Mouse (Mus musculus) T-helper 17 cell (primary cell): ENCODE results near the gene Clps.

Experiments
- in situ Hi-C, 2 experiments: fragments of 300-600 bp; cut with MboI, MseI; formaldehyde crosslinking; loops; 1 replicate in 1 of 2; 2 replicates in 1 of 2; pipeline ENCODE4 v1.15.1; 2025; ENCODE audit warnings: high pct_unique_total_duplicates in 2 of 2

Gene Clps

GRCm38 (mm10) chr17:28553040-28553793 is 7.3 kb downstream of the Clps start:
- in situ Hi-C loops, result no loop called here

DNA sequence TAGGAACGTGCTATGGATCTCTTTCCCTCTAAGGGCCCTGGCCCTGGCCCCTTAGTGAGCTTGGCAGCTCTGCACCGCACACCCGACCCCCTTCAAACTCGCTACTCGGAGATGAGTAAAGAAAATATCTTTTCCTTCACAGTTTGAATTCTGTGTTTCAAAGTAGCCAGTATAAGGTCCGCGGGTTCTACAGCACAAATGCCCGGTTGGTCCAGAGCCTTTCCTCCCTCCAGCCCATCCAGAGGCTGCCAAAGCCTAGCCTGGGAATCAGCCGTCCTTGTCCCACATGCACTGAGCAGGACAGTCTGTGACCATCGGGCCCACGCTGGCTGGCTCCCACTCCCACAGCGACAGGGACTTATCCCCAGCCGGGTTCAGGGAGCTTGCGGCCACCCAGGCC is 11.5 kb downstream of the Clps start, which contains the start of gene Clpsl2:
Gene Clpsl2 (plus strand): TSS at position 301 of the 400 bp plus-strand sequence.
- in situ Hi-C loops, result no loop called here

GRCm38 (mm10) chr17:28548550-28548949 is 12.0 kb downstream of the Clps start:
- in situ Hi-C loops, result no loop called here

GRCm38 (mm10) chr17:28546925-28547324 is 13.6 kb downstream of the Clps start:
- in situ Hi-C loops, result no loop called here

DNA sequence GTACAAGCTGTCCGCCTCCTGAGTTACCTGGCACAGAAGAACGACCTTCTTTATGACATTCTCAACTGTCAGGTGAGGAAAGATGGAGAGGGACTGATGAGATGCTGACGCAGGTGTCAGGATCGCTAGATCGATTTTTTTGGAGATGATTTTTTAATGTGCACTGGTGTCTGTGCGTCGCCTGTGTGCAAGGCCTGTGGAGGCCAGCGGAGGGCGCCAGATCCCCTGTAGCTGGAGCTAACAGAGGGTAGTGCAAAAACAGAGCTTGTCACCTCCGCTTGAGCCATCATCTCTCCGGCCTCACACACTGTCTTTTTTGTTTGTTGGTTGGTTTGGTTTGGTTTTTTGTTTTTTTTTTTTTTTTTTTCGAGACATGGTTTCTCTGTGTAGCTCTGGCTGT is 22.7 kb downstream of the Clps start:
- in situ Hi-C loops, result no loop called here

- in situ Hi-C loops, result no loop called here
These were observed 27.2 kb downstream of the Clps start for GRCm38 (mm10) chr17:28533327-28533726.

- in situ Hi-C loops, result no loop called here
These were observed 28.0 kb downstream of the Clps start for GRCm38 (mm10) chr17:28532557-28532956.

GRCm38 (mm10) chr17:28531946-28532345 is 28.6 kb downstream of the Clps start:
- in situ Hi-C loops, result no loop called here

GRCm38 (mm10) chr17:28530506-28530905 is 30.1 kb downstream of the Clps start, which contains the start of gene Armc12:
TSS of gene Armc12 (plus strand) at chr17:28530806.
- in situ Hi-C loops, result no loop called here

- in situ Hi-C loops, result loop anchor here (5.0 to 10.0 kb wide), 3 partner anchors 114 to 444 kb away; partner anchors contain the start of gene Tcp11 (in 1 of the 2)
These were observed 31.4 kb downstream of the Clps start for GRCm38 (mm10) chr17:28529116-28529515.

GRCm38 (mm10) chr17:28528043-28528351 is 32.6 kb downstream of the Clps start:
- in situ Hi-C loops, result loop anchor here (5.0 to 10.0 kb wide), 3 partner anchors 113 to 443 kb away; partner anchors contain the start of gene Tcp11 (in 1 of the 2)

DNA sequence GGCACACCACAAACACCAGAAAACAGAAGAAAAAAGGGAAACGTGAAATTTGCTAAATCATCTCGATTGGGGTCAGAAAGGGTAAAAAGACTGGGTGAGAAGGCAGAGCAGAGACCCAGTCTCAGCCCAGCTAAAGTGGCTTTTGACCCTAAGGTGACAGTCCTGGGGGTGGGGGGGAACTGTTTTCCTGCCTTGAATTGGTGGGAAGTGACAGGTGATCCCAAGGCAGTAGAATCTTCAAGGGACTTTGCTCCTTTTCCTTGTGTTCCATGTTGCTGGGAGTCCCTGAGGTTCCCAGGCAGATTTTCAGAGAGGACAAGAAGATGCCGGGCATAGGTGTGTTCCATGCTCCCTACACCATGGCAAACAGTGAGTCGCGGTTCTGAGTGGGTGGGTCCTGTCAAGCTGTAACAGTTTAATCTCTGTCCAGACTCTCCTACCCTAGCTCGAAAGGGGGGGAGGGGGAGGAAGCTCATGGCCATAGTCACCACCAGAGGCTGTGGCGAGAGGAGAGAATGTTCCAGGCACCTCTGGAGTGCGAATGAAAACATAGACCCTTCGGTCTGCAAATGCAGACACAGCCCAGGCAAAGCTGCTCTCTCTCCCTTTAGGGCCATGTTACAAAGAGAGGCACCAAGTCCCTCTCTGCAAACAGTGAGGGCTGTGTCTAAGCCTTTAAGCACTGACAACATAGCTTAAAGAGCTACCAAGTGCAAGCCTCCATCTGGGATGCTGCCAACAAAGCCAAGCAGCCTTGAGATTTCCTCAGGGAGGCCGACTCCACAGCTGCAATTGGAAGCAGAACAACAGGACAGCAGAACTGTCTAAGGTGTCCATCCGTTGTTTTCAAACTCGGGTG is 33.2 kb downstream of the Clps start:
- in situ Hi-C loops, result loop anchor here (5.0 to 10.0 kb wide), 3 partner anchors 113 to 443 kb away; partner anchors contain the start of gene Tcp11 (in 1 of the 2)

DNA sequence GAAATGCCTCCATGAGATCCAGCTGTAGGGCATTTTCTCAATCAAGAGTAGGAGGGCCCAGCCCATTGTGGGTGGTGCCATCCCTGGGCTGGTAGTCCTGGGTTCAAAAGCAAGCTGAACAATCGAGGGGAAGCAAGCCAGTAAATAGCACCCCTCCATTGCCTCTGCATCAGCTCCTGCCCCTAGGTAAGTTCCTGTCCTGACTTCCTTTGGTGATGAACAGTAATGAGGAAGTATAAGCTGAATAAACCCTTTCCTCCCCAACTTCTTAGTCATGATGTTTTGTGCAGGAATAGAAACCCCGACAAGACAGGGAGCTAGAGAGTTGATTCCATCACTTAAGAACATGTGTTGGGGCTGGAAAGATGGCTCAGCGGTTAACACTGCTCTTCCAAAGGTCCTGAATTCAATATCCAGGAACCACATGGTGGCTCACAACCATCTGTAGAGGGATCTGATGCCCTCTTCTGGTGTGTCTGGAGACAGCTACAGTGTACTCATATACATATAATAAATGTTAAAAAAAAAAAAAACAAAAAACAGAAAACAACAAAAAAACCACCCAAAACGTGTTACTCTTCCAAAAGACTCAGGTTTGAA is 35.6 kb downstream of the Clps start:
- in situ Hi-C loops, result loop anchor here (5.0 to 10.0 kb wide), 5 partner anchors 38 to 440 kb away; partner anchors contain the start of gene Tcp11 (in 1 of the 2)

DNA sequence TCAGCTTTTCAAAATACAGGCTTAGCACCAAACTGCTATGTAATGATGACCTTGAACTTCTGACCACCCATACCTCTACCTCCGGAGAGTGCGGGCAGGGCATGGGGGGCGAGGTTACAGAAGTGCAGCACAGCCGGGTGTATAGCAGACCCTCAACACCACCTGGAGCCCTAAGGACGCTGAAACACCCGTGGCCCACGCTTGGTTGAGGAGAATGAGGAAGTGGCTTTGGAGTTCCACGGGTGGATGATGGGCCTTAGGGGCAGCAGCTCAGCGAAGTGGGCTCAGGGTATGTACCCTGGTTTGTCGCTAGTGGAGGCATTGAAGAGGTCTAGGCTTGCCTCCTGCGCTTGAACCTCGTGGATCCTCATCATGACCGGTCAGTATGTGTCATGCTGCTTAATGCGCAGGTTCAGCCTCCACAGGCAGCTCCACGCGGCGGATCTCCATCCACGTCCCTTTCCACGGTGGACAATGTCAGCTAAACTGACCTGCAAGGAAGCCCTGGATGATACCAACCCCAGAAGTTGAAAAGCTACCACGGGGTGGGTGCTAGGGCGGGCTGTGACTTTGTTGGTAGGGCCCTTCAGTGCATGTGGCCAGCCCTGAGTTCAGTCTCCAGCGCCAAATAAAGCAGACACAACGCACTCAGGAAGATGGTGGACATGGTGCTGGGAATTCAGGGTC is 36.4 kb downstream of the Clps start:
- in situ Hi-C loops, result loop anchor here (5.0 to 10.0 kb wide), 4 partner anchors 37 to 439 kb away; partner anchors contain the start of gene Tcp11 (in 1 of the 2)

- in situ Hi-C loops, result loop anchor here (5.0 to 10.0 kb wide), 4 partner anchors 36 to 439 kb away; partner anchors contain the start of gene Tcp11 (in 1 of the 2)
These were observed 37.1 kb downstream of the Clps start for GRCm38 (mm10) chr17:28523355-28524008.

GRCm38 (mm10) chr17:28522623-28523354 is 37.8 kb downstream of the Clps start:
- in situ Hi-C loops, result loop anchor here (5.0 to 10.0 kb wide), 4 partner anchors 35 to 438 kb away; partner anchors contain the start of gene Tcp11 (in 1 of the 2)

- in situ Hi-C loops, result loop anchor here (5.0 to 10.0 kb wide), 4 partner anchors 35 to 437 kb away; partner anchors contain the start of gene Tcp11 (in 1 of the 2)
These were observed 38.6 kb downstream of the Clps start for GRCm38 (mm10) chr17:28521920-28522319.

- in situ Hi-C loops, result loop anchor here (5.0 to 10.0 kb wide), 4 partner anchors 34 to 436 kb away; partner anchors contain the start of gene Tcp11 (in 1 of the 2)
These were observed 39.4 kb downstream of the Clps start for GRCm38 (mm10) chr17:28521071-28521726.

DNA sequence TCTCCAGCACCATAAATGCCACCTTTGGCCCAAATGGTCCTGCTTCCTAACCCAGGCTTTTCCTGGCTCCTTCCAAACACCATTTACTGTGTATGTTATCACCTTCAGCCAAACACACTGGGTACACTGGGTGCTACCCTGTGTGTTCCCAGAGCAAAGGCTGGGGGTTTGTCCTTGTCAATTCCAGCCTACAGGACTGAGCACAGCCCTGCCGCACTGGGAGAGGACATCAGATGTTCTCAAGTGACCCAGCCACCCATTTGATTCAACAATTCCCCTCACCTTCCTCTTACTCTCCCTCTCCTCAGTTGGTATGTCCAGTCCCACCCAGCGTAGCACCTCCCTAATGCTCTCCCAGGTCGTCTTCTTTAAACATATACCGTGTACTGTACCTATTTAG is 40.0 kb downstream of the Clps start:
- in situ Hi-C loops, result loop anchor here (5.0 to 10.0 kb wide), 4 partner anchors 33 to 436 kb away; partner anchors contain the start of gene Tcp11 (in 1 of the 2)
